In the genomic region with DNA sequence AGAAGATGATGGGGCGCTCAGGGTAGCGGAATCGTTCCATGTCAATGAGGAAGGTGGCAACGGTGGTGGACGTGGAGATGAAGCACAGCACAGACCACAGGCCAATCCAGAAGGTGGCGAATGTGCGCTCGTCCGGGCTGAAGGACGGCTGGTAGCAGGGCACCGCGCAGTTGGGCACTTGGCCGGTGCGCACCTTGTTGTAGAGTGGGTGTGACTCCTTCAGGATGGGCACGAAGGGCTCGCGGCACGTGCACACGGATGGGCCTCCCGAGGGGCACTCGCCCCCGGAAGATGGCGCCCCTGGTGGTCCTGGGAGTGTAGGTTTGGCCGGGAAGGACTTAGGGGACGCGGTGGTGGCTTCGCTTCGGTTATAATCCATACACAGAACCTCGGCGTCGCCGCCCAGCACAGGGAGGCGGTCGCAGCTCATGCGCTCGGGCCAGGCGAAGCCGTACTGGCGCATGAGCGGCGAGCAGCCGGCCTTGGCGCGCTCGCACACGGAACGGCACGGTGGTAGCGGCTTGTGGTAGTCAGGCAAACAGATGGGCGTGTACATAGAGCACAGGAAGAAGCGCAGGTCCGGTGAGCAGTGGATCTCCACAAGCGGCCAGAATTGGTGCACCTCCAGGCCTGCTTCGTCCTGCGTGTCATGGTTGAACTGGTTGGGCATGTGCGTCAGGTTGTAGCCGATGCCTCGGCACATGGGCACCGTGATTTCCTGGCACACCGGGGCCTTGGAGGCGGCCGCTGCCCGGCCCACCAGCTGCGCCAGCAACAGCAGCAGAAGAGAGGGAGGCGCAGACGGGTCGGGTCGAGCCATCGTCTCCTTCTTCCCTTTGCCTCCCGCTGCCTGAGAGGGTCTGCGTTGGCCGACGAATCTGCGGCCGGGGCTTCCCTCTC, we compare ENCODE assay signal across 7 mouse cellular contexts. TPM values are rescaled to one million over a fixed set of nuclear protein-coding genes. Genes with fewer than 3 reads are reported as not detected.
DNase-seq lines count a peak whose midpoint lies in the region; ATAC-seq lines count a peak whose summit lies in the region.

No protein-coding gene starts in this region.

- peak; percentile 10; the same call in 1 of the 2 replicates for ATAC-seq in megakaryocyte-erythroid progenitor cell, adult 5-6 weeks (replicated peaks; ENCODE audit: low FRiP score, low TSS enrichment, poor library complexity, severe bottlenecking)

- no peaks in the 10 kb centered on the region for H3K36me3 ChIP-seq in forebrain, embryonic 10.5 days (replicated peaks)

- H3K27me3 ChIP-seq in forebrain, embryonic 10.5 days (ENCODE audit: poor library complexity, severe bottlenecking) = peaks cover 90% of the 10 kb centered on the region

- no peak overlapping the region; the same call in 1 of the 2 replicates for H3K27ac ChIP-seq in brown adipose tissue, adult 24 weeks (replicated peaks; ENCODE audit: low read depth, low read length)
- peak overlapping the region; percentile 85 for H3K27ac ChIP-seq in forebrain, embryonic 10.5 days

- intact Hi-C loops in heart, postnatal 25 days (cut with DNase I) = loop anchor here (2.0 to 5.0 kb wide), 2 partner anchors 56 to 183 kb away; no protein-coding TSS in a partner anchor

- DNase-seq in MN1 (ENCODE audit: low spot score) = peak; percentile 17
- peak; percentile 73 for DNase-seq in forebrain, embryonic 10.5 days (ENCODE audit: extremely low spot score, low spot score)
- DNase-seq in heart, postnatal 25 days (ENCODE audit: low spot score) = peak; percentile 9
- DNase-seq in kidney, postnatal 4 days = peak; percentile 72 to 81
- DNase-seq in spleen, adult 18-20 months = peak; percentile 29 to 43

- no peaks in the 10 kb centered on the region for H3K9me3 ChIP-seq in forebrain, embryonic 10.5 days

- WGBS in forebrain, embryonic 10.5 days = 7% methylated on average over 75 of the region's 75 CpGs

- H3K4me1 ChIP-seq in brown adipose tissue, adult 24 weeks (ENCODE audit: control insufficient read depth, insufficient read depth, insufficient read length, low read length) = peaks cover 7% of the 10 kb centered on the region; the same call in 1 of the 2 replicates
- H3K4me1 ChIP-seq in forebrain, embryonic 10.5 days = peaks cover 83% of the 10 kb centered on the region

- peak overlapping the region; percentile 94 for H3K4me3 ChIP-seq in brown adipose tissue, adult 24 weeks (ENCODE audit: insufficient read depth, low read depth, low read length)
- peak overlapping the region; percentile 74 for H3K4me3 ChIP-seq in forebrain, embryonic 10.5 days

RNA-seq across cellular contexts. Expression of gene Fzd5, which starts 1.5 kb away (rescaled TPM):
- polyA plus RNA-seq in brown adipose tissue, adult 24 weeks (2012; ENCODE audit: insufficient read depth, insufficient read length, missing spikeins) = 0.75 and 0.92 TPM in 2 replicates
- polyA plus RNA-seq in forebrain, embryonic 10.5 days (2016; fragmentation: Nextera tagmentation; extraction: Ambion mirVana) = 1.4 and 2.3 TPM in 2 replicates
- total RNA-seq in heart, postnatal 25 days (2021) = 1 to 10 TPM; 4.0 to 5.8 TPM
- total RNA-seq in megakaryocyte-erythroid progenitor cell, adult 5-6 weeks (2014; fragmentation: Nextera tagmentation) = 0.52 and 1.5 TPM in 2 replicates
- total RNA-seq in megakaryocyte-erythroid progenitor cell, adult 5-6 weeks (2017) = 2.0 and 2.6 TPM in 2 replicates

RNA-seq across cellular contexts. Expression of gene Ccnyl1, which starts 45.8 kb away (rescaled TPM):
- 10.1 and 10.9 TPM in 2 replicates for polyA plus RNA-seq in brown adipose tissue, adult 24 weeks (2012; ENCODE audit: insufficient read depth, insufficient read length, missing spikeins)
- polyA plus RNA-seq in forebrain, embryonic 10.5 days (2016; fragmentation: Nextera tagmentation; extraction: Ambion mirVana) = 7.0 and 7.1 TPM in 2 replicates
- total RNA-seq in heart, postnatal 25 days (2021) = 10 to 100 TPM; 16.9 to 17.6 TPM
- 1.8 and 2.6 TPM in 2 replicates for total RNA-seq in megakaryocyte-erythroid progenitor cell, adult 5-6 weeks (2014; fragmentation: Nextera tagmentation)
- 2.2 and 5.0 TPM in 2 replicates for total RNA-seq in megakaryocyte-erythroid progenitor cell, adult 5-6 weeks (2017)

Comparison
In these comparisons a context has a peak if more than half of its experiments do, and no peak if none do; other contexts are left out.
1. DNase-seq: peak in every context shown above with its lines; median percentile 76 in kidney, postnatal 4 days; 73 in forebrain, embryonic 10.5 days; 36 in spleen, adult 18-20 months; 17 in MN1; 9 in heart, postnatal 25 days.